In genomic region chr11:100388588-100388987, GRCm38 (mm10) we compare ENCODE assay signal across 8 mouse cellular contexts. TPM values are rescaled to one million over a fixed set of nuclear protein-coding genes. Genes with fewer than 3 reads are reported as not detected.
DNase-seq lines count a peak whose midpoint lies in the region; ATAC-seq and TF ChIP-seq lines count a peak whose summit lies in the region.

No protein-coding gene starts in this region.

- TF ChIP-seq CTCF in C2C12 (IDR thresholded peaks at IDR 0.05; ENCODE audit: control insufficient read depth, insufficient read depth, insufficient read length): no peak
- TF ChIP-seq CTCF in cerebellum, adult 2 months (IDR thresholded peaks at IDR 0.05; ENCODE audit: borderline replicate concordance, insufficient read depth, low read depth, low read length): no peak
- TF ChIP-seq CTCF in stomach, postnatal 0 days (IDR thresholded peaks at IDR 0.05; ENCODE audit: low read depth): no peak

- 25% methylated on average over 6 of the region's 6 CpGs for WGBS in cerebellum, adult 2 months
- 63% methylated on average over 6 of the region's 6 CpGs for WGBS in heart, embryonic 11.5 days (ENCODE audit: insufficient replicate concordance)
- WGBS in stomach, postnatal 0 days: 57% methylated on average over 6 of the region's 6 CpGs
- 83% methylated on average over 6 of the region's 6 CpGs for WGBS in forebrain, embryonic 14.5 days

- H3K9ac ChIP-seq in heart, embryonic 11.5 days (ENCODE audit: low read depth, low read length): peak overlapping the region; percentile 6; the same call in 1 of the 2 replicates
- H3K9ac ChIP-seq in stomach, postnatal 0 days (ENCODE audit: low read length): peak overlapping the region; percentile 23
- no peak overlapping the region for H3K9ac ChIP-seq in forebrain, embryonic 14.5 days (ENCODE audit: low read length)

- no peak for TF ChIP-seq POLR2A in cerebellum, adult 2 months (IDR thresholded peaks at IDR 0.05; ENCODE audit: borderline replicate concordance, insufficient read depth, low read length)

- H3K9me3 ChIP-seq in heart, embryonic 11.5 days (replicated peaks; ENCODE audit: control insufficient read depth, low read length): no peaks in the 10 kb centered on the region
- H3K9me3 ChIP-seq in stomach, postnatal 0 days (ENCODE audit: control insufficient read depth, low read length): no peaks in the 10 kb centered on the region
- H3K9me3 ChIP-seq in forebrain, embryonic 14.5 days (replicated peaks; ENCODE audit: control insufficient read depth, low read length): no peaks in the 10 kb centered on the region

- no peaks in the 10 kb centered on the region for H3K27me3 ChIP-seq in C2C12 (ENCODE audit: control insufficient read depth, insufficient read depth, insufficient read length)
- H3K27me3 ChIP-seq in cerebellum, adult 2 months (ENCODE audit: control insufficient read depth, insufficient read depth, low read length): no peaks in the 10 kb centered on the region
- H3K27me3 ChIP-seq in heart, embryonic 11.5 days (ENCODE audit: control insufficient read depth, insufficient read depth, low read length): no peaks in the 10 kb centered on the region
- no peaks in the 10 kb centered on the region for H3K27me3 ChIP-seq in stomach, postnatal 0 days (ENCODE audit: control insufficient read depth, insufficient read depth, low read length)
- H3K27me3 ChIP-seq in forebrain, embryonic 14.5 days (replicated peaks; ENCODE audit: control insufficient read depth, insufficient read depth, low read length): no peaks in the 10 kb centered on the region

- peaks cover 30% of the 10 kb centered on the region for H3K36me3 ChIP-seq in C2C12 (ENCODE audit: control insufficient read depth, insufficient read depth)
- peaks cover 12% of the 10 kb centered on the region for H3K36me3 ChIP-seq in heart, embryonic 11.5 days (ENCODE audit: control insufficient read depth, insufficient read depth, low read length)
- H3K36me3 ChIP-seq in stomach, postnatal 0 days (ENCODE audit: control insufficient read depth, insufficient read depth, low read length): peaks cover 16% of the 10 kb centered on the region
- H3K36me3 ChIP-seq in forebrain, embryonic 14.5 days (ENCODE audit: control insufficient read depth, insufficient read depth, low read length): peaks cover 19% of the 10 kb centered on the region

- TF ChIP-seq EP300 in stomach, postnatal 0 days (optimal IDR thresholded peaks at IDR 0.05): no peak

- no peak overlapping the region for H3K4me3 ChIP-seq in C2C12 (ENCODE audit: insufficient read depth, poor library complexity, severe bottlenecking)
- H3K4me3 ChIP-seq in cerebellum, adult 2 months (replicated peaks; ENCODE audit: insufficient read depth, low read depth, low read length): no peak overlapping the region
- H3K4me3 ChIP-seq in heart, embryonic 11.5 days (ENCODE audit: low read depth, low read length): no peak overlapping the region
- no peak overlapping the region for H3K4me3 ChIP-seq in stomach, postnatal 0 days (ENCODE audit: low read depth, low read length)
- H3K4me3 ChIP-seq in forebrain, embryonic 14.5 days (ENCODE audit: low read depth, low read length): no peak overlapping the region

- peak; percentile 66 to 67 for DNase-seq in cerebellum, adult 2 months
- peak; percentile 90 to 91 for DNase-seq in kidney, postnatal 25 days
- no peak for DNase-seq in stomach, postnatal 0 days (ENCODE audit: low spot score)
- DNase-seq in spleen, postnatal 4 days (ENCODE audit: low spot score in 2 of 2): no peak
- DNase-seq in forebrain, embryonic 14.5 days (ENCODE audit: low spot score): no peak

- peaks cover 77% of the 10 kb centered on the region for H3K79me2 ChIP-seq in C2C12 (ENCODE audit: control insufficient read depth, insufficient read depth)

- ATAC-seq in heart, embryonic 11.5 days (replicated peaks; ENCODE audit: insufficient number of reproducible peaks, low FRiP score, low TSS enrichment): no peak
- ATAC-seq in stomach, postnatal 0 days (ENCODE audit: low FRiP score, low TSS enrichment): no peak
- ATAC-seq in megakaryocyte, adult 5-6 weeks (ENCODE audit: poor library complexity, severe bottlenecking): no peak
- ATAC-seq in forebrain, embryonic 14.5 days: no peak

- peaks cover 49% of the 10 kb centered on the region for H3K79me3 ChIP-seq in C2C12 (ENCODE audit: low read depth)

- H3K4me2 ChIP-seq in heart, embryonic 11.5 days: peak overlapping the region; percentile 55
- H3K4me2 ChIP-seq in stomach, postnatal 0 days (replicated peaks; ENCODE audit: low read depth): no peak overlapping the region; the same call in 1 of the 2 replicates
- H3K4me2 ChIP-seq in forebrain, embryonic 14.5 days (ENCODE audit: low read length): no peak overlapping the region

- H3K4me1 ChIP-seq in cerebellum, adult 2 months (ENCODE audit: control insufficient read depth, insufficient read depth, low read length): peaks cover 63% of the 10 kb centered on the region
- H3K4me1 ChIP-seq in heart, embryonic 11.5 days (ENCODE audit: control insufficient read depth, insufficient read depth, low read length): peaks cover 69% of the 10 kb centered on the region
- H3K4me1 ChIP-seq in stomach, postnatal 0 days (replicated peaks; ENCODE audit: control insufficient read depth, insufficient read depth): peaks cover 42% of the 10 kb centered on the region
- no peaks in the 10 kb centered on the region for H3K4me1 ChIP-seq in forebrain, embryonic 14.5 days (ENCODE audit: control insufficient read depth, insufficient read depth, low read length)

- peak overlapping the region; percentile 49; the same call in 1 of the 2 replicates for H3K27ac ChIP-seq in cerebellum, adult 2 months (ENCODE audit: insufficient read depth, low read length)
- peak overlapping the region; percentile 81 for H3K27ac ChIP-seq in heart, embryonic 11.5 days (ENCODE audit: low read depth, low read length)
- H3K27ac ChIP-seq in stomach, postnatal 0 days (replicated peaks): peak overlapping the region; percentile 93
- no peak overlapping the region for H3K27ac ChIP-seq in forebrain, embryonic 14.5 days (ENCODE audit: low read depth, low read length)

- peak overlapping the region; percentile 3 for H3ac ChIP-seq in C2C12 (ENCODE audit: control insufficient read depth, insufficient read length, low read depth)

TF ChIP-seq in C2C12, 6 proteins besides CTCF, POLR2A, EP300 and RAD21:
- no peak for TF ChIP-seq MYOG (IDR thresholded peaks at IDR 0.05; ENCODE audit: control insufficient read depth, extremely low read depth, insufficient read length)
- no peak for TF ChIP-seq USF1 (IDR thresholded peaks at IDR 0.05; ENCODE audit: low read depth)
- no peak for TF ChIP-seq FOSL1 (IDR thresholded peaks at IDR 0.05; ENCODE audit: insufficient read depth, low read length, poor library complexity, severe bottlenecking)
- TF ChIP-seq MAX (IDR thresholded peaks at IDR 0.05): no peak
- no peak for TF ChIP-seq MYOD1 (IDR thresholded peaks at IDR 0.05; ENCODE audit: control insufficient read depth, insufficient read length, low read depth)
- TF ChIP-seq CEBPB (IDR thresholded peaks at IDR 0.05; ENCODE audit: low read depth): no peak

RNA-seq across cellular contexts. Expression of gene Jup, which starts 9.0 kb away (rescaled TPM):
- polyA plus RNA-seq in C2C12 (2012; fragmentation: generic; extraction: Trizol): 127 TPM
- polyA plus RNA-seq in cerebellum, adult 2 months (2012; rRNA removed): 127 and 162 TPM in 2 replicates
- 72.2 and 80.6 TPM in 2 replicates for polyA plus RNA-seq in heart, embryonic 11.5 days (2014; fragmentation: Nextera tagmentation; extraction: Ambion mirVana)
- 234 and 259 TPM in 2 replicates for polyA plus RNA-seq in stomach, postnatal 0 days (2015; fragmentation: Nextera tagmentation; extraction: Ambion mirVana)
- 3.5 and 3.9 TPM in 2 replicates for total RNA-seq in megakaryocyte, adult 5-6 weeks (2015)
- 1.5 and 5.1 TPM in 2 replicates for total RNA-seq in megakaryocyte, adult 5-6 weeks (2017)
- 33.3 and 50.8 TPM in 2 replicates for polyA plus RNA-seq in forebrain, embryonic 14.5 days (2014; fragmentation: Nextera tagmentation; extraction: Ambion mirVana)

RNA-seq across cellular contexts. Expression of gene P3h4, which starts 26.0 kb away (rescaled TPM):
- polyA plus RNA-seq in C2C12 (2012; fragmentation: generic; extraction: Trizol): 185 TPM
- polyA plus RNA-seq in cerebellum, adult 2 months (2012; rRNA removed): 17.6 and 19.6 TPM in 2 replicates
- 67.2 and 70.6 TPM in 2 replicates for polyA plus RNA-seq in heart, embryonic 11.5 days (2014; fragmentation: Nextera tagmentation; extraction: Ambion mirVana)
- 40.6 and 43.2 TPM in 2 replicates for polyA plus RNA-seq in stomach, postnatal 0 days (2015; fragmentation: Nextera tagmentation; extraction: Ambion mirVana)
- total RNA-seq in megakaryocyte, adult 5-6 weeks (2015): not detected in 2 replicates
- total RNA-seq in megakaryocyte, adult 5-6 weeks (2017): 0.08 TPM in 1 of 2 replicates, not detected in the other
- polyA plus RNA-seq in forebrain, embryonic 14.5 days (2014; fragmentation: Nextera tagmentation; extraction: Ambion mirVana): 14.5 and 16.3 TPM in 2 replicates

RNA-seq across cellular contexts. Expression of gene Fkbp10, which starts 26.9 kb away (rescaled TPM):
- polyA plus RNA-seq in C2C12 (2012; fragmentation: generic; extraction: Trizol): 250 TPM
- polyA plus RNA-seq in cerebellum, adult 2 months (2012; rRNA removed): 8.0 and 8.6 TPM in 2 replicates
- 89.3 and 107 TPM in 2 replicates for polyA plus RNA-seq in heart, embryonic 11.5 days (2014; fragmentation: Nextera tagmentation; extraction: Ambion mirVana)
- polyA plus RNA-seq in stomach, postnatal 0 days (2015; fragmentation: Nextera tagmentation; extraction: Ambion mirVana): 59.5 and 62.1 TPM in 2 replicates
- 0.09 TPM in 1 of 2 replicates, not detected in the other for total RNA-seq in megakaryocyte, adult 5-6 weeks (2015)
- total RNA-seq in megakaryocyte, adult 5-6 weeks (2017): not detected in 2 replicates
- 16.1 and 20.8 TPM in 2 replicates for polyA plus RNA-seq in forebrain, embryonic 14.5 days (2014; fragmentation: Nextera tagmentation; extraction: Ambion mirVana)

RNA-seq across cellular contexts. Expression of gene Hap1, which starts 32.7 kb away (rescaled TPM):
- 1.9 TPM for polyA plus RNA-seq in C2C12 (2012; fragmentation: generic; extraction: Trizol)
- 105 and 107 TPM in 2 replicates for polyA plus RNA-seq in cerebellum, adult 2 months (2012; rRNA removed)
- polyA plus RNA-seq in heart, embryonic 11.5 days (2014; fragmentation: Nextera tagmentation; extraction: Ambion mirVana): 3.0 and 3.4 TPM in 2 replicates
- polyA plus RNA-seq in stomach, postnatal 0 days (2015; fragmentation: Nextera tagmentation; extraction: Ambion mirVana): 7.9 and 10.1 TPM in 2 replicates
- total RNA-seq in megakaryocyte, adult 5-6 weeks (2015): not detected in 2 replicates
- total RNA-seq in megakaryocyte, adult 5-6 weeks (2017): not detected in 2 replicates
- 55.1 and 81.9 TPM in 2 replicates for polyA plus RNA-seq in forebrain, embryonic 14.5 days (2014; fragmentation: Nextera tagmentation; extraction: Ambion mirVana)

RNA-seq across cellular contexts. Expression of gene Nt5c3b, which starts 53.0 kb away (rescaled TPM):
- 83.4 TPM for polyA plus RNA-seq in C2C12 (2012; fragmentation: generic; extraction: Trizol)
- polyA plus RNA-seq in cerebellum, adult 2 months (2012; rRNA removed): 79.9 and 85.7 TPM in 2 replicates
- polyA plus RNA-seq in heart, embryonic 11.5 days (2014; fragmentation: Nextera tagmentation; extraction: Ambion mirVana): 98.8 and 111 TPM in 2 replicates
- polyA plus RNA-seq in stomach, postnatal 0 days (2015; fragmentation: Nextera tagmentation; extraction: Ambion mirVana): 69.6 and 70.7 TPM in 2 replicates
- 8.8 and 9.8 TPM in 2 replicates for total RNA-seq in megakaryocyte, adult 5-6 weeks (2015)
- 7.3 and 9.6 TPM in 2 replicates for total RNA-seq in megakaryocyte, adult 5-6 weeks (2017)
- polyA plus RNA-seq in forebrain, embryonic 14.5 days (2014; fragmentation: Nextera tagmentation; extraction: Ambion mirVana): 99.6 and 109 TPM in 2 replicates

Comparison
In these comparisons a context has a peak if more than half of its experiments do, and no peak if none do; other contexts are left out.
1. DNase-seq: peak in cerebellum, adult 2 months (2 of 2) and kidney, postnatal 25 days (2 of 2); none in stomach, postnatal 0 days (single experiment), spleen, postnatal 4 days (0 of 2) and forebrain, embryonic 14.5 days (single experiment).